Mouse (Mus musculus) heart, postnatal 25 days (tissue): ENCODE results near the gene Ak9. TPM values are rescaled to one million over a fixed set of nuclear protein-coding genes. Genes with fewer than 3 reads are reported as not detected.

Experiments
- DNase-seq: peaks from one replicate; pipeline ENCODE4 v3.0.0; 2022; ENCODE audit warnings: low spot score
- intact Hi-C: fragments of 180-260 bp; cut with DNase I; formaldehyde crosslinking; loops from one replicate; pipeline ENCODE4 v1.15.1; 2025
- total RNA-seq, 2 experiments: library from RNA; stranded (reverse); gene quantifications; 2 replicates each; pipeline ENCODE4 v1.2.3; 2021

Gene Ak9
- total RNA-seq: not detected

DNA sequence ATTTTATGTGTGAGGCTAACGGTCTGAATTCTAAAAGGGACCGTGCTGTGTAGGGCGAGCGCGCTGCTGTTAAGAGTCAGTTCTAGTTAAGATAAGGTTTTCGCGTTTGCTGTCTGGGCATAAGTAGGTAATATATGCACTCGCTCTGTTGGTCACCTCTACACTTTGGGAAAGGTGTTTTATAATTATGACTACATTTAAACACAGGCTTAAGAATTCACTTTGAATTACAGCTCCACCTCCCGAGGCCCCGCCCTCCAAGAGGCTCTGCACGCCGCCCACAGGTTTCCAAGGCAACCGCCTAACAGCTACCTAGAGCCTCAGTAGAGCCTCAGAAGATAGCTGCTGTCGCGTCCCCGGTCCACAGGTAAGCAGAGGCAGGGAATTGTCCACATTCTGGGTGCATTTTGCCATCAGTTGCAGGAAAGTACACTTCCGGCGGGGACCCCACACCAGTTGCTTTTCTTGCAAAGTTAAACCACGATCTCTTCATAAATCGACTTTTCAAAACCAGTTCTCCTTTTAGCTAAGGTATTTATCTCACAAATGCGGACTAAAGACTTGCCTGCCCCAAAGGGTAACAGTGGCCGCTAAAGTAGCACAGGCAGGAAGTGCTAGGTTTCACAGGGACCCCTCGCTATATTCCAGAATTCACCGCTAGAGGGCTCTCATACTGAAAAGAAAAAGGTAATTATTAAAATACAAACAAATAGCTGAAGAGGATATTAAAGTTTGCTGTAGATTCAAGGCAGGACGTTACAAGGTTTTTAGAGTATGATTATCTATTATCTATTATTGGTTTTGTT lies at the start of gene Ak9:
Gene Ak9 (plus strand): TSS at position 342 of the 806 bp plus-strand sequence.
- intact Hi-C loops: loop anchor here (10.0 kb wide), 3 partner anchors 201 to 419 kb away; partner anchors contain the start of genes Cdc40 and Wasf1
- peak; percentile 67 for DNase-seq

DNA sequence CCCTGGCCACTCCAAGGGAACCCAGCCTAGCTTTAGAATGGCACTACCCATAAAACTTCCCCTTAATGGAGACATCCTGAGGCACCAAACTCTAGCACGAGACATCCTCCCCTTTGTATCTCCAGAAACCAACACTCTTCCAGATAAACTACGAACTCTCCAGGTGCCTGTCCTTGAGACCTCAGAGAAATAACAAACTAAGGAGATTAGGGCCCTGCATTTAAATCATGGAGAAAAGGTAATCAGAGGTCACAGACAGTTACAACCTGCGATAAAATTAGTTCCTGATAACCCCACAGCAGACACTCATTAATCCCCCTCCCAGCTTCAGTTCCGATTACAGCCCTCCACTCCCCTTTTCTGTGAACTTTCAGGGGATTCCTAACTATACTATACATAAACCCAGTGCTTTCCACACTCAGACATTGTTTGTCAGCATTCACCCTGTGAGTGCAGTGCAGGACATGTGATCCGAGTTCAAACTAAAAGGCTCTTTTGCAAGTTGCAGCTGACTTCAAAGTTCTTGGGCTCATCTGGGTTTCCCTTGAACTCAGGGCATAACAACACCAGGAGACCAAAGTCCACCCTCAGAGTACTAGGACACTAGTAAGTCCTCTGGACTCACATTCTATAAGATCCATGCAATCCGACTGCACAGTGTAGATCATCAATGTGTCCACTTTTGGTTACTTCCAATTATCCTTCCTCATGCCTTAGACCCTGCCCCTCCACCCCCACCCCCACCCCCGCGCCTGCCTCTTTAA lies 43.4 kb upstream of the Ak9 start:
- no peak for DNase-seq
- intact Hi-C loops: loop anchor here (5.0 to 10.0 kb wide), 2 partner anchors 253 to 616 kb away; no protein-coding TSS in a partner anchor

- intact Hi-C loops: loop anchor here (5.0 to 10.0 kb wide), 2 partner anchors 254 to 616 kb away; no protein-coding TSS in a partner anchor
Measured at GRCm38 (mm10) chr10:41261218-41261617, 42.6 kb upstream of the Ak9 start.

GRCm38 (mm10) chr10:41261889-41262288 lies 41.9 kb upstream of the Ak9 start:
- DNase-seq: no peak
- intact Hi-C loops: loop anchor here (5.0 to 10.0 kb wide), 2 partner anchors 255 to 617 kb away; no protein-coding TSS in a partner anchor

More at GRCm38 (mm10) chr10:41261218-41261617, 42.6 kb upstream of the Ak9 start:
- DNase-seq: no peak

- DNase-seq: no peak
- intact Hi-C loops: no loop called here
Measured at GRCm38 (mm10) chr10:41271860-41272259, 31.9 kb upstream of the Ak9 start.

GRCm38 (mm10) chr10:41274871-41275270 lies 28.9 kb upstream of the Ak9 start:
- DNase-seq: no peak
- intact Hi-C loops: no loop called here

DNA sequence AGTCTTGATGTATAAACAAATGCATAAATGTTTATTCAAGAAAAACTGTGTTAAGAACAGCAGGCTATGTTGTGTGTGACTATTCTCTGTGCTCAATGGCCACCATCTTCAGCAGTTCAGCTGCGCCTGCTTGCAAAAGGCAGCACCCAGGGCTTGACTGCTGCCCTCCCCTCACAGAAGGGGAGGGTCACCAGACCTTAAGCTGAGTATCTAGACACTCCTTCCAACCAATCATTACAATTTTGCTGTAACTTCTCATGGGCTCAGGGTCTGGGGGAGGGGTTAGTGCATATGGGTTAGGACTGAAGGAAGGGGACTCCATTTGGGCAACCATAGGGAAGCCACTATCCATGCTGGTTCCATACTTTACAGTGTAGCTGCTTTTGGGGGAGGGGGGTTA lies 25.0 kb upstream of the Ak9 start:
- intact Hi-C loops: no loop called here

DNA sequence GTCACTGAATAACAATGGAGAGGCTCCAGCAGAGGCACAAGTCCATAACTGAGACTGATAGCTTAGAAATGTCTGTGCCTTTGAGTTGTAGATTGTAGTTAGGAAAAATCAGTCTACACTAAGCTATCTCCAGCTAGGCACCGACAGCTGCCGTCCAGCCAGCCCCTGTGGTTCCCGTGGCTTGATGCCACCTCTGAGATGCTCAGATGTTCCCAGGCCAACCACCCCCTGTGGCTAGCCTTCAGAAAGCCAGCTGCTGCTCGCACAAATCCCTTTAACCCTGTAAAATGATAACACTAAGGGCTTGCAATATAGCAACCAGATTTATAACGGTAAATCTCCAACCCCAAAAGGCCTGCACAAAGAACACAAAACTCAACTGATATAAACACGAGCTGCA lies 23.6 kb upstream of the Ak9 start:
- intact Hi-C loops: loop anchor here (5.0 kb wide), 1 partner anchor 278 kb away; no protein-coding TSS in a partner anchor
- no peak for DNase-seq

More for the DNA sequence above, 25.0 kb upstream of the Ak9 start:
- no peak for DNase-seq

GRCm38 (mm10) chr10:41280796-41281195 lies 23.0 kb upstream of the Ak9 start:
- DNase-seq: no peak
- intact Hi-C loops: loop anchor here (5.0 kb wide), 1 partner anchor 278 kb away; no protein-coding TSS in a partner anchor

GRCm38 (mm10) chr10:41282086-41282485 lies 21.7 kb upstream of the Ak9 start:
- DNase-seq: no peak
- intact Hi-C loops: loop anchor here (5.0 kb wide), 1 partner anchor 280 kb away; no protein-coding TSS in a partner anchor

DNA sequence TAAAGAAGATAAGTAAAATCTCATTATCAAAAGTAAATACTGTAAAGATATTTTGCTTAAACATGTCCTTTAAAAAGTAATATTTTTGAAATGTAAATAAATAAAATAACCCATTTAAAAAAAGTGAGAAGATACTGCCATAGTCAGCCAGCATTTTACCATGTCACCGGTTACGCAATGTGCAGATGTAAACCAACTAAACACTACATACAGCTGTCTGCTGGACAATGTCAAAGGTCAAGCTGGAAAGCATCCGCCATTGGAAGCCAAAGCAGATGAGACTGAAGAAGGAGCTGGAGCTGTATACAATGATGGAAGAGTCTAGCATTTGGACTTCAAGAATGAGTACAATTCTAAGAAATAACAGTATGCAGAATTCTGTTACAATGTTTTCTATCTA lies 16.2 kb upstream of the Ak9 start:
- intact Hi-C loops: no loop called here
- no peak for DNase-seq

- intact Hi-C loops: no loop called here
- no peak for DNase-seq
Measured at GRCm38 (mm10) chr10:41288074-41288473, 15.7 kb upstream of the Ak9 start.

- DNase-seq: peak; percentile 37
- intact Hi-C loops: no loop called here
Measured at GRCm38 (mm10) chr10:41288771-41289415, 14.9 kb upstream of the Ak9 start.

DNA sequence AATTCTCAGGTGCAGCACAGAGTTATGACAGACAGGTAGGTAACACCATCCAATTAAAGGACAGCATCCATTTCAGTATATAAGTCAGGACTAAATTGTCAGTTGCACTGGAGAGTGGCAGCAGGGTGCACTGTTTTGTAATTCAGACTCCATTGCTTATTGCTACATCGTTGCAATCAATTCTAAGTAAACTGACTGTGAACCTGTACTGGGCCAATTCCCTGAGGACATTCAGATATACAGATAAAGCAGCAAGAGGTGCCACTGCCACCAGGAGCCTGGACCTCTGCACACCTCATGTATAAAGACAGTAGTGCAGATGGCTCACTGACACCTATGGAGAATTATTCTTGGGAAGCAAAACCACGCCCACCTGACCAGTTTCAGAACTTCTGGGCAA lies 12.8 kb upstream of the Ak9 start:
- no peak for DNase-seq
- intact Hi-C loops: no loop called here

- intact Hi-C loops: no loop called here
- DNase-seq: no peak
Measured at GRCm38 (mm10) chr10:41293019-41293418, 10.8 kb upstream of the Ak9 start.

GRCm38 (mm10) chr10:41294734-41295133 lies 9.0 kb upstream of the Ak9 start:
- DNase-seq: no peak
- intact Hi-C loops: no loop called here

GRCm38 (mm10) chr10:41295145-41295544 lies 8.6 kb upstream of the Ak9 start:
- intact Hi-C loops: no loop called here
- DNase-seq: no peak

- intact Hi-C loops: loop anchor here (10.0 kb wide), 3 partner anchors 205 to 415 kb away; partner anchors contain the start of genes Cdc40 and Wasf1
- DNase-seq: no peak
Measured at GRCm38 (mm10) chr10:41300161-41300560, 3.6 kb upstream of the Ak9 start.

- intact Hi-C loops: loop anchor here (10.0 kb wide), 3 partner anchors 202 to 418 kb away; partner anchors contain the start of genes Cdc40 and Wasf1
Measured at GRCm38 (mm10) chr10:41302689-41303431, 920 bp upstream of the Ak9 start, which contains the start of gene Fig4. Fig4 (minus strand) TSS chr10:41303260.

More at GRCm38 (mm10) chr10:41302689-41303431, 920 bp upstream of the Ak9 start, which contains the start of gene Fig4:
- DNase-seq: peak; percentile 69
